Mouse (Mus musculus) spleen, postnatal 14 days (tissue): Measurements from ENCODE around the gene Ebf1.

Experiments
- DNase-seq, 2 experiments: peaks; one replicate each; pipeline ENCODE4 v3.0.0; 2021 to 2022; ENCODE audit warnings: low spot score in 2 of 2

Ebf1 gene

GRCm38 (mm10) chr11:45017493-45017892, 400.4 kb downstream of the Ebf1 start:
- DNase-seq, result no peak

- no peak for DNase-seq
These were observed 408.9 kb downstream of the Ebf1 start for GRCm38 (mm10) chr11:45026012-45026411.

- no peak for DNase-seq
These were observed 409.6 kb downstream of the Ebf1 start for GRCm38 (mm10) chr11:45026674-45027073.

- DNase-seq, result no peak
These were observed 410.0 kb downstream of the Ebf1 start for GRCm38 (mm10) chr11:45027076-45027475.

GRCm38 (mm10) chr11:45055744-45056610, 438.9 kb downstream of the Ebf1 start:
- DNase-seq, result no peak
